Mouse (Mus musculus) effector memory CD4-positive, alpha-beta T cell, adult 7 months (primary cell): Measurements from ENCODE around the gene Ehmt2. TPM values are rescaled to one million over a fixed set of nuclear protein-coding genes. Genes with fewer than 3 reads are reported as not detected.

Experiments
- polyA plus RNA-seq: library from polyadenylated mRNA; unstranded; fragments of 100-300 nt; shearing (Covaris generic); gene quantifications from one replicate; pipeline ENCODE4 v1.2.1, GENCODE M21; 2017

Gene Ehmt2
- 55.0 TPM for polyA plus RNA-seq

DNA sequence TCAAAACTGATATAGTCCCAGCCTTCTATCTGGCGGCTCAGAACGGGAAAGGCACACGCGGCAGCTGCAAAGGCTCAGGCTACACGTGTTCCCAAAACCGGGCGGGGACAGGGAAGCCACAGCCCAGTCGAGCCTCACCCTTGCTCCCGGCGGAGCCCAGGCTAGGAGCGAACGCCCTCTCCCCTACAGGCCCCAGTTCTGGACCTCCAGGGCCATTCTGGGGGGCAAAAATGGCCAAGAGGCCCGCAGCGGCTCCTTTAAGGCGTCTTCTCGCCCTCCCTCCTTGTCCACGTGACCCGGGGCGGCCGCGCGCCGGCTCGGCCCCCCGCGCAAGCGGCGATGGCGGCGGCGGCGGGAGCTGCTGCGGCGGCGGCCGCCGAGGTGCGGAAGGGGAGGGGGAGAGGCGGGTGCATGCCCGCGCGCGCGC lies at the start of gene Ehmt2, which contains the start of gene C2:
Gene Ehmt2, plus strand, starts transcription at position 310 of the 427 bp plus-strand sequence.
Gene C2, minus strand, starts transcription at position 106 of the 427 bp plus-strand sequence.

GRCm38 (mm10) chr17:34849722-34850516 lies 48.4 kb upstream of the Ehmt2 start, which contains the start of the genes Skiv2l and Nelfe:
Gene Skiv2l (minus strand): TSS chr17:34850210.
Gene Nelfe (plus strand): TSS chr17:34850391.

DNA sequence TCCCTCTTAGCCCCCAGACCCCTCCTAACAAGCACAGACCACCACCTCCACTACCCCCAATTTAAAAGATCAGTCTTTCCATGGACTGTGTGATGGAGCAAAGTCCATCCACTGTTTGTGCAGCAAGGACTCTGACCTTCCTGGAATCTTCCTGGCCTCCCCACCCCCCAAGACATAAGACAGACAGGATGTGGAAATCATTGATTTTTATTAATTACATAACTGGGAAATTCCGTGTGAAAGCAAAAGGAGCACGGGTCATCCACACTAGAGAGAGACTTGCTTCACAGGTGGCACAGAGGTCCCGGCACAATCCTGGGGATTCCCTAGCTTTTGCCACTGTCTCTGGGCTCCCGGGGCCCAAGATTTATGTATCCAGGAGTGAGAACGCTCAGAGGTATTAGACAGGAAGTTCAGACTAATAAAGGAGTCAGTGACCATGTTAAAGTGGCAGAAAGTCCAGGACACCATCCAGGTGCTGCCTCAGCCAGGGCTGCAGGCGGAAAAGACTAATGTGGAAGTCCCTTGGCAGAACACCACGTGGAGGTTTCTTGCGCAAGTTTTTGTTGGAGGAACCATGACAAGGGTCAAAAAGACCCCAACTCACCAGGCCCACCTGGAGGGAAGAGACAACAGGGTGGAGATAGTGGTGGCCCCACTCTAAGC lies 35.7 kb upstream of the Ehmt2 start, which contains the start of gene Cfb:
Gene Cfb, minus strand, starts transcription at position 103 of the 666 bp plus-strand sequence.

GRCm38 (mm10) chr17:34879336-34879879 lies 18.9 kb upstream of the Ehmt2 start, which contains the start of gene Zbtb12:
Gene Zbtb12 (plus strand): TSS chr17:34879483.

DNA sequence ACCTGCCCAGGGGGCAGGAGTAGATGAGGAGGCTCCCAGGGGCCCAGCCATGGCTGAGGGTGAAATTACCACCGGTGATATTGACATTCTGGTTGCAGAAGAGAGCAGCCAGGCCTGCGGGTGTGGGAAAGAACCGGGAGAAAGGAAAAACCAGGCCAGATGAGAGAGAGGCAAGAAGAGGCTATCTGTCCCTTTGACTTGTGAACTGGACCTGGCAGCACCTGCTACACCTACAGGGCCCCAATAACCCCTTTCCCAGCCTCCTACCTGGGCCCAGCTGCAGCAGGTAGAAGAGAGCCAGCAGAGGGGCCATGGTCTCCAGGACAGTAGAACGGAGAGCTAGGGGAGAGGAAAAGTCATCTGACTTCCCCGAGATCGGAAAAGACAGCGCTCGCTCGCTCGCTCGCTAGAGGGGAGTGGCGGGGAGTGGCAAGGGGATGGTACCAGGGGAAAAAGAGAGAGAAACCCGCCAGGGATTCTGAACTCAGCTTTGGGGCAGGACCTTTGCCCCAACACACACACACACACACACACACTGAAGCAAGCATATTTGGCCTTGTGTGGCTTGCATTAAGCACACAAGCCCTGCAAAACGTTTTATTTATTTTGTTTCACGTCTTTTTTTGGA lies 16.5 kb upstream of the Ehmt2 start, which contains the start of gene Gm20547:
Gene Gm20547, minus strand, starts transcription at position 360 of the 628 bp plus-strand sequence.

GRCm38 (mm10) chr17:34913930-34914665 lies 15.8 kb downstream of the Ehmt2 start, which contains the start of gene Slc44a4:
Gene Slc44a4 (plus strand): TSS chr17:34914466.

DNA sequence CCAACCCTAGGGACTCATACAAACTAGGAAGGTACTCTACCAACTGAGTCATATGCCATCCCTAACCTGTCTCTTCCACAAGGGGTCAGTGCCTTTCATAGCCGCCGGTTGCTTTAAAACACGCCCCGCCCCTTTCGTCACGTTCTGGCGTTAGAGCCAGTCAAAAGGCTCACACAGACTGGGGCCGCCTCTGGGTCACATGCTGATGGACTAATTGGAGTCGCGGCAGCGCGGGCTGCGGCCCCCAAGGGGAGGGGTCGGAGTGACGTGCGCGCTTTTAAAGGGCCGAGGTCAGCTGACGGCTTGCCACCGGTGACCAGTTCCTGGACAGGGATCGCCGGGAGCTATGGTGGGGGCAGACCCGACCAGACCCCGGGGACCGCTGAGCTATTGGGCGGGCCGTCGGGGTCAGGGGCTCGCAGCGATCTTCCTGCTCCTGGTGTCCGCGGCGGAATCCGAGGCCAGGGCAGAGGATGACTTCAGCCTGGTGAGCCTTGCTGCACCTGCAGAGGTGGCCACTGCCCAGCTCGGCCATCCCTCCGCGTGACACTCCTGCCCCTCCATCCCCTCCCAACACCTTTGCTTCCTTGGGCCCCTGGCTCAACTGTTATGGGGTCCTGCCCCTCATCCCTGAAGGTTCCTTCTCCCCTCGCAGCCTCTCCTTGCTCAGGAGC lies 32.9 kb downstream of the Ehmt2 start, which contains the start of gene Neu1:
Gene Neu1, plus strand, starts transcription at position 193 of the 674 bp plus-strand sequence.

GRCm38 (mm10) chr17:34959130-34959778 lies 61.0 kb downstream of the Ehmt2 start, which contains the start of gene Hspa1b:
Gene Hspa1b (minus strand): TSS chr17:34959238.

Other genes with a start within 250 kb of the Ehmt2 start
- 0.02 TPM for gene Tnxb, start 227.9 kb upstream of the Ehmt2 start, polyA plus RNA-seq
- gene C4b, start 154.6 kb upstream of the Ehmt2 start, polyA plus RNA-seq = not detected
- gene Cyp21a1, start 93.9 kb upstream of the Ehmt2 start, polyA plus RNA-seq = not detected
- 22.8 TPM for gene Stk19, start 61.5 kb upstream of the Ehmt2 start, polyA plus RNA-seq
- 93.8 TPM for gene Dxo, start 61.5 kb upstream of the Ehmt2 start, polyA plus RNA-seq
- gene Skiv2l, start 48.3 kb upstream of the Ehmt2 start, polyA plus RNA-seq = 117 TPM
- 34.7 TPM for gene Nelfe, start 48.1 kb upstream of the Ehmt2 start, polyA plus RNA-seq
- gene Cfb, start 36.0 kb upstream of the Ehmt2 start, polyA plus RNA-seq = 0.40 TPM
- 0.38 TPM for gene Zbtb12, start 19.0 kb upstream of the Ehmt2 start, polyA plus RNA-seq
- not detected for gene Gm20547, start 16.4 kb upstream of the Ehmt2 start, polyA plus RNA-seq
- 1.4 TPM for gene C2, start 204 bp upstream of the Ehmt2 start, polyA plus RNA-seq
- not detected for gene Slc44a4, start 16.0 kb downstream of the Ehmt2 start, polyA plus RNA-seq
- 63.5 TPM for gene Neu1, start 32.8 kb downstream of the Ehmt2 start, polyA plus RNA-seq
- gene Hspa1b, start 60.8 kb downstream of the Ehmt2 start, polyA plus RNA-seq = 1,521 TPM
- 90.8 TPM for gene Gm20481, start 71.4 kb downstream of the Ehmt2 start, polyA plus RNA-seq
- 909 TPM for gene Hspa1a, start 73.7 kb downstream of the Ehmt2 start, polyA plus RNA-seq
- not detected for gene Hspa1l, start 74.2 kb downstream of the Ehmt2 start, polyA plus RNA-seq
- 50.0 TPM for gene Lsm2, start 83.4 kb downstream of the Ehmt2 start, polyA plus RNA-seq
- 214 TPM for gene Vars, start 102.5 kb downstream of the Ehmt2 start, polyA plus RNA-seq
- gene Vwa7, start 118.1 kb downstream of the Ehmt2 start, polyA plus RNA-seq = 0.37 TPM
- gene Sapcd1, start 129.5 kb downstream of the Ehmt2 start, polyA plus RNA-seq = not detected
- 2.2 TPM for gene Msh5, start 148.3 kb downstream of the Ehmt2 start, polyA plus RNA-seq
- 334 TPM for gene Clic1, start 151.5 kb downstream of the Ehmt2 start, polyA plus RNA-seq
- 0.85 TPM for gene Ddah2, start 160.6 kb downstream of the Ehmt2 start, polyA plus RNA-seq
- gene Ly6g6c, start 166.9 kb downstream of the Ehmt2 start, polyA plus RNA-seq = not detected
- not detected for gene Mpig6b, start 167.7 kb downstream of the Ehmt2 start, polyA plus RNA-seq
- gene Ly6g6e, start 178.4 kb downstream of the Ehmt2 start, polyA plus RNA-seq = not detected
- gene Ly6g6d, start 179.6 kb downstream of the Ehmt2 start, polyA plus RNA-seq = not detected
- gene Ly6g6f, start 187.1 kb downstream of the Ehmt2 start, polyA plus RNA-seq = not detected
- gene Abhd16a, start 190.8 kb downstream of the Ehmt2 start, polyA plus RNA-seq = 79.3 TPM
- gene Ly6g5c, start 209.8 kb downstream of the Ehmt2 start, polyA plus RNA-seq = not detected
- 1.8 TPM for gene Ly6g5b, start 217.0 kb downstream of the Ehmt2 start, polyA plus RNA-seq
- gene Gpank1, start 223.0 kb downstream of the Ehmt2 start, polyA plus RNA-seq = 65.3 TPM
- 223 TPM for gene Csnk2b, start 223.6 kb downstream of the Ehmt2 start, polyA plus RNA-seq
- gene D17H6S53E, start 227.9 kb downstream of the Ehmt2 start, polyA plus RNA-seq = 1.7 TPM
- not detected for gene Apom, start 233.6 kb downstream of the Ehmt2 start, polyA plus RNA-seq
- 56.5 TPM for gene Bag6, start 236.7 kb downstream of the Ehmt2 start, polyA plus RNA-seq